In genomic region chr5:148550821-148551763, GRCm38 (mm10) we compare ENCODE assay signal across 8 mouse cellular contexts. TPM values are rescaled to one million over a fixed set of nuclear protein-coding genes. Genes with fewer than 3 reads are reported as not detected.
A peak's percentile ranks its signal among the peaks of the same experiment; 100 is the strongest.
DNase-seq lines count a peak whose midpoint lies in the region; ATAC-seq and TF ChIP-seq lines count a peak whose summit lies in the region.

No protein-coding gene starts in this region.

- H3K36me3 ChIP-seq in ES-E14 (ENCODE audit: control insufficient read depth, insufficient read depth, low read length, poor library complexity, severe bottlenecking): no peaks in the 10 kb centered on the region
- H3K36me3 ChIP-seq in lung, embryonic 14.5 days (ENCODE audit: insufficient read depth): no peaks in the 10 kb centered on the region

- under 1% methylated on average over 28 of the region's 28 CpGs for WGBS in lung, embryonic 14.5 days

- H3K4me3 ChIP-seq in ES-E14 (ENCODE audit: insufficient read depth in 1 of 2, low read depth in 1 of 2, low read length in 2 of 2, poor library complexity in 1 of 2, severe bottlenecking in 1 of 2): peak overlapping the region; percentile 80 to 94
- H3K4me3 ChIP-seq in lung, embryonic 14.5 days (ENCODE audit: low read depth, low read length): peak overlapping the region; percentile 68

- peak overlapping the region; percentile 29; the same call in 1 of the 2 replicates for H3K27ac ChIP-seq in ES-E14 (ENCODE audit: insufficient read depth, low read depth, low read length, poor library complexity, severe bottlenecking)
- peak overlapping the region; percentile 98 for H3K27ac ChIP-seq in lung, embryonic 14.5 days (ENCODE audit: low read depth)

- H3K9me3 ChIP-seq in ES-E14 (ENCODE audit: control insufficient read depth, insufficient read depth, low read depth, low read length): no peaks in the 10 kb centered on the region
- H3K9me3 ChIP-seq in lung, embryonic 14.5 days (ENCODE audit: low read depth, low read length): no peaks in the 10 kb centered on the region

- H3K4me1 ChIP-seq in ES-E14 (ENCODE audit: control insufficient read depth in 2 of 2, insufficient read depth in 2 of 2, low read length in 2 of 2, poor library complexity in 1 of 2): peaks cover 15 to 19% of the 10 kb centered on the region in 2 experiments
- peaks cover 30% of the 10 kb centered on the region for H3K4me1 ChIP-seq in lung, embryonic 14.5 days (ENCODE audit: insufficient read depth)

- no peak for TF ChIP-seq CTCF in lung, embryonic 14.5 days (IDR thresholded peaks at IDR 0.05; ENCODE audit: low read depth)

- peak overlapping the region; percentile 80 for H3K4me2 ChIP-seq in lung, embryonic 14.5 days

- in situ Hi-C loops in ES-E14 (cut with MboI; ENCODE audit: low sequenced_read_pairs in 2 of 2, unreplicated experiment in 2 of 2): no loop called here

- peak; percentile 1; the same call in 1 of the 2 replicates for ATAC-seq in granulocyte monocyte progenitor cell, adult 5-6 weeks (replicated peaks; ENCODE audit: poor library complexity, severe bottlenecking)
- no peak for ATAC-seq in lung, embryonic 14.5 days (ENCODE audit: insufficient read depth)
- no peak for ATAC-seq in erythroid progenitor cell, adult 5-6 weeks (replicated peaks; ENCODE audit: low FRiP score, poor library complexity, severe bottlenecking)

- no peaks in the 10 kb centered on the region for H3K27me3 ChIP-seq in lung, embryonic 14.5 days (ENCODE audit: insufficient read depth, low read length)

- H3K9ac ChIP-seq in ES-E14 (ENCODE audit: insufficient read depth, low read depth, low read length, poor library complexity, severe bottlenecking): peak overlapping the region; percentile 78
- peak overlapping the region; percentile 77 for H3K9ac ChIP-seq in lung, embryonic 14.5 days

- DNase-seq in 3T3-L1 (ENCODE audit: low read depth, low spot score): peak; percentile 70
- no peak for DNase-seq in ES-E14 (ENCODE audit: low read depth, low spot score)
- peak; percentile 72 to 73 for DNase-seq in cerebellum, postnatal 14 days
- peak; percentile 55 for DNase-seq in kidney, adult 9 months
- peak; percentile 68 for DNase-seq in lung, embryonic 14.5 days
- peak; percentile 21 for DNase-seq in ovary, postnatal 14 days (ENCODE audit: low spot score)

TF ChIP-seq in ES-E14, 5 proteins besides CTCF, POLR2A, EP300 and RAD21:
- TF ChIP-seq ZNF384 (IDR thresholded peaks at IDR 0.05; ENCODE audit: low read depth, low read length): no peak
- TF ChIP-seq CHD2 (IDR thresholded peaks at IDR 0.05; ENCODE audit: low read depth, low read length): no peak
- no peak for TF ChIP-seq MAFK (IDR thresholded peaks at IDR 0.05; ENCODE audit: insufficient read depth, low read depth, low read length)
- TF ChIP-seq ZC3H11A (IDR thresholded peaks at IDR 0.05; ENCODE audit: borderline replicate concordance, low read depth, low read length): no peak
- no peak for TF ChIP-seq HCFC1 (IDR thresholded peaks at IDR 0.05; ENCODE audit: borderline replicate concordance, insufficient read depth, low read length)

RNA-seq across cellular contexts. Expression of gene Ubl3, which starts 1.5 kb away (rescaled TPM):
- 75.0 and 92.5 TPM in 2 replicates for total RNA-seq in ES-E14 (2012; rRNA removed)
- 25.4 and 33.9 TPM in 2 replicates for total RNA-seq in granulocyte monocyte progenitor cell, adult 5-6 weeks (2014; fragmentation: Nextera tagmentation)
- 33.6 and 46.5 TPM in 2 replicates for total RNA-seq in granulocyte monocyte progenitor cell, adult 5-6 weeks (2017)
- polyA plus RNA-seq in lung, embryonic 14.5 days (2014; fragmentation: Nextera tagmentation; extraction: Ambion mirVana): 86.3 and 89.0 TPM in 2 replicates
- 13.4 and 17.7 TPM in 2 replicates for total RNA-seq in erythroid progenitor cell, adult 5-6 weeks (2015; ENCODE audit: low replicate concordance)
- total RNA-seq in erythroid progenitor cell, adult 5-6 weeks (2017; ENCODE audit: low replicate concordance): 12.6 and 21.3 TPM in 2 replicates
